Mouse (Mus musculus) CD4-positive helper T cell, adult 2 months (primary cell): ENCODE results near the gene Gzmd.
"Not testable (repeated sequence)": the region's sequence is repeated elsewhere in the genome, so short reads cannot be mapped to it uniquely, and the experiment has no call there.

Experiments
- DNase-seq: peaks from one replicate; pipeline ENCODE4 v3.0.0-alpha.2; 2012; ENCODE audit warnings: low read depth, missing footprints, low spot score

Gene Gzmd

GRCm38 (mm10) chr14:56132508-56132907 is at the start of gene Gzmd:
Gene Gzmd (minus strand): TSS chr14:56132608.
- DNase-seq, result not testable (repeated sequence)

DNA sequence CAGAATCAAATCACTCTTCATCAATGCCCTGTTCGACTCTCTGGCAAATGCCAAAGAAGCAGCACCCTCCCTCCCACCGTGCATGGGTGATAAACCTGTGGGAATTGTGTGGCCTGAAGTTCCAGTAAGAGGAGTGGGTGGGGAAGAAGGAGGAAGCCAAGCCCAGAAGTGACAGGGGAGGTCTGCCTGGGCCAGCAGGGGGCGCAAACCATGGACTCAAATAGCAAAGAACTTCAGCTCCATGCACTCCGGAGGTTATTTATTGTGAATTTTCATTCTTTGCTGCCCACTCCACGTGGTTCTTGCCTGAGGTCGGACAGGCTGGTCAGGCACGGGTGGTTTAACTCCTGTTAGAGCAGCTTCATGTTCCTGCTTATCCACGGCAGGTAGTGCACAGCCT is 45.2 kb upstream of the Gzmd start:
- peak; percentile 24 for DNase-seq

GRCm38 (mm10) chr14:56174499-56174898 is 42.1 kb upstream of the Gzmd start, which contains the start of gene Gzmn:
Gene Gzmn (minus strand): TSS chr14:56174599.
- no peak for DNase-seq

GRCm38 (mm10) chr14:56173396-56173795 is 41.0 kb upstream of the Gzmd start:
- no peak for DNase-seq

DNA sequence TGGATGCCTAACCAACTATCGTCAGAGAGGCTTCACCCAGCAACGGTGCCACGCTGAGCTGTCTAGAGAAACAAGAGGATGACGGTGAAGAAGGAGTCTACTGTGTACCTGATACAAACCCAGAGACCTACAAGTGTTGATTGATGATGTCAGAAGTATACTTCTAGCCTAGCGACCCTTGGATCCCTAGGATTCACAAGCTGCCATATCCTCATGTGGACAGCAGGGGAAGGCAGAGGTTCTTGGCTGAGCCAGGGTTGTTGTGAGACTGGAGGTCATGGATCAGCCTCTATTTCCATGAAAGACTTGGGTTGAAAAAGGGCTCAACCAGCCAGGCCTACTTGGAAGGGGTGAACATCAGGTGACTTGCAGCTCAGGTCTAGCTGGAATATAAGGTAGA is 40.3 kb upstream of the Gzmd start:
- DNase-seq, result no peak

GRCm38 (mm10) chr14:56168009-56168408 is 35.6 kb upstream of the Gzmd start:
- no peak for DNase-seq

GRCm38 (mm10) chr14:56162109-56162508 is 29.7 kb upstream of the Gzmd start:
- DNase-seq, result no peak

DNA sequence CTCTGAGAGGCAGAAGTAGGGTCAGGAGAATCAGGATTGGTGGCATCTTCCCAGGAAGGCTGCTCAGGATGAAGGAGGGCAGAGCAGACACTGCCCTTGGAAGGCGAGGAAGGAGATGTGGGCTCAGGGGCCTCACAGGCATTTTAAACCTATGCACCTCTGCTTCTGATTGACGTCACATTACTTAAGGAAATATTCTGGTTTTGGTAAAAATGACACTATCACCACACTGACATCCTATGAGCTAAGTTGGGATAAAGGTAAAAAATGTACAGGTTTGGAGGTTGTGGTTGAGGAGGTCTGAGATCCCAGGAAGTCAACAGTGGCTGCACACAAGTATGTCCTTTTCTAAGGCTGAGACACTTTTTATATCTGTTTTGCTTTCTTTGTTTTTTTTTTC is 27.1 kb upstream of the Gzmd start, which contains the start of gene Gzmg:
Gene Gzmg (minus strand): TSS at position 101 of the 400 bp plus-strand sequence.
- DNase-seq, result not testable (repeated sequence)

DNA sequence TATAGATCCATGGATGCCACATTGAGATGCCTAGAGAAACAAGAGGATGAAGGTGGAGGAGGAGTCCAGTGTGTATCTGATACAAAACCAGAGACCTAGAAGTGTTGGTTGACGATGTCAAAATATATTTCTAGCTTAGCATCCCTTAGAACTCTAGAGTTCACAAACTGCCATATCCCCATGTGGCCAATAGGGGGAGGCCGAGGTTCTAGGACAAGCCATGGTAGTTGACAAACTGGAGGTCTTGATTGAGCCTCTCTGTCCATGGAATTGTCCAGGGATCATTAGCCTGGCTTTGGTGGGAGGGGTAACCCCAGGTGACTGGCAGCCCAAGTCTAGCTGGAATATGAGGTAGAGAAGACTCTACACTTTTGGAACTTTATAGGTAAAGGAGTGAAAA is 22.9 kb upstream of the Gzmd start:
- no peak for DNase-seq

- DNase-seq, result not testable (repeated sequence)
Measured at GRCm38 (mm10) chr14:56133675-56134074, 1.3 kb upstream of the Gzmd start.

DNA sequence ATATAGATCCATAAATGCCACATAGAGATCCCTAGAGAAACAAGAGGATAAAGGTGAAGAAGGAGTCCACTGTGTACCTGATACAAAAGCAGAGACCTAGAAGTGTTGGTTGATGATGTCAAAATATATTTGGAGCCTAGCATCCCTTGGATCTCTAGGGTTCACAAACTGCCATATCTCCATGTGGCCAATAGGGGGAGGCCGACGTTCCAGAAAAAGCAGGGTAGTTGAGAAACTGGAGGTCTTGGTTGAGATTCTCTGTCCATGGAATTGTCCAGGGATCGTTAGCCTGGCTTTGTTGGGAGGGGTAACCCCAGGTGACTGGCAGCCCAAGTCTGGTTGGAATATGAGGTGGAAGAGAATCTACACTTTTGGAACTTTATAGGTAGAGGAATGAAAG is 4.1 kb downstream of the Gzmd start:
- DNase-seq, result no peak

DNA sequence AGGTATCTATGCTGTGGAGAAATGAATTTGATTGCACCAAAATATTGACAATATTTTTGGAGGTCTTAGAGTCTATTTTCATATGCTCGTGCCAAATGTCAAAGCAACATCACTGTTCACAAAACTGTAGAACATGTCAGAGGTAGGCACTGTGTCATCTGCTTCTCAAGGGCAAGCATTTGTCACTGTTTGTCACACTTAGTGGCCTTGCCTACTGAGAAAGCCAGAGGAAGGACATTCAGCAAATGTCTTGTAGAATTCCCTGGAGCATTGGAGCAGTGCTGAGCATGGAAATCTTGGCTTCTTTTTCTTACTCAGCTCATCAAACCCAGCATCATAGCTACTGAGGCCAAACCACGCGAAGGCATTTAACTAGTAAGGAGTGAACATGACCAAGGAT is 8.9 kb downstream of the Gzmd start:
- no peak for DNase-seq

DNA sequence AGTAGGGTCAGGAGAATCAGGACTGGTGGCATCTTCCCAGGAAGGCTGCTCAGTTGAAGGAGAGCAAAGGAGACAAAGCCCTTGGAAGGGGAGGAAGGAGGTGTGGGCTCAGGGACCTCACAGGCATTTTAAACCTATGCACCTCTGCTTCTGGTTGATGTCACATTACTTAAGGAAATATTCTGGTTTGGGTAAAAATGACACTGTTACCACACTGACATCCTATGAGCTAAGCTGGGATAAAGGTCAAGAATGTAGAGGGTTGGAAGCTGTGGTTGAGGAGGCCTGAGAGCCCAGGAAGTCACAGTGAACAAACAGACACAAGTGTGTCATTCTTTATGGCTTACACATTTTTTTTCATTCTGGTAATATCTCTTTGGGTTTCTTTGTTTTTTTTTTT is 11.9 kb downstream of the Gzmd start, which contains the start of gene Gzme:
Gene Gzme (minus strand): TSS at position 101 of the 400 bp plus-strand sequence.
- DNase-seq, result no peak

- DNase-seq, result not testable (repeated sequence)
Measured at GRCm38 (mm10) chr14:56115531-56116310, 16.7 kb downstream of the Gzmd start.

GRCm38 (mm10) chr14:56105447-56106180 is 26.8 kb downstream of the Gzmd start:
- no peak for DNase-seq

GRCm38 (mm10) chr14:56105016-56105415 is 27.4 kb downstream of the Gzmd start:
- no peak for DNase-seq

GRCm38 (mm10) chr14:56103452-56103851 is 29.0 kb downstream of the Gzmd start:
- DNase-seq, result no peak

- no peak for DNase-seq
Measured at GRCm38 (mm10) chr14:56102386-56102785, 30.0 kb downstream of the Gzmd start, which contains the start of gene Ctsg. Gene Ctsg (minus strand): TSS chr14:56102574.

GRCm38 (mm10) chr14:56098940-56099339 is 33.5 kb downstream of the Gzmd start:
- DNase-seq, result peak; percentile 25

GRCm38 (mm10) chr14:56097597-56097996 is 34.8 kb downstream of the Gzmd start:
- no peak for DNase-seq

DNA sequence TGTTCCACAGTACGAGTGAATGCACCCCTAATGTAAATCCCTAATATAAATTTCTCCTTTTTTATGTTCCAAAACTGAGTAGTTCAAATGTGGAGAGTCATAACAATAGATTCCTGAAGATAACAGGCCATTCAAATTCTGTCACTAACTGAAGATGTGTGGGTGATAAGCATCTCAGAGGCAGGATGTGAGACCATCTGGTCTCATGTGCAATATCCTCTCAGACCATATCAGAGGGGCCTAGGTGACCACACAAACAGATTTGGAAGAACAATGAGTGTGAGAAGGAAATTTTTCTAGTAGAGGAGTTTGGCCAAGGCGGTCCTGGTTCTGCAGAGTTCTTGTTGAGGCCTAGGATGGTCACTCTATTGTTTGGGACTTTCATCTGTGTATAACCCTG is 39.1 kb downstream of the Gzmd start:
- DNase-seq, result no peak

- no peak for DNase-seq
Measured at GRCm38 (mm10) chr14:56086711-56087110, 45.7 kb downstream of the Gzmd start.

- DNase-seq, result no peak
Measured at GRCm38 (mm10) chr14:56085167-56085566, 47.2 kb downstream of the Gzmd start, which contains the start of gene Mcpt8. Gene Mcpt8 (minus strand): TSS chr14:56085273.
